Mouse (Mus musculus): ENCODE data around the gene Gm49325. TPM values are rescaled to one million over a fixed set of nuclear protein-coding genes. Genes with fewer than 3 reads are reported as not detected.

The Gm49325 gene
- polyA plus RNA-seq, 1 experiment from 2014 or later: 8.4 TPM

GRCm38 (mm10) chr10:77616166-77616565 lies 10.2 kb downstream of the Gm49325 start:
- no peaks in the 10 kb centered on the region for H3K9me3 ChIP-seq (ENCODE audit: low read length)
- 0 out of 2 replicates have a peak overlapping the region, but pooled peaks have one; percentile 22 for H3K27ac ChIP-seq (ENCODE audit: low read depth)

GRCm38 (mm10) chr10:77616926-77617325 lies 10.9 kb downstream of the Gm49325 start:
- Histone ChIP-seq H3K4me3 (ENCODE audit: low read depth, low read length) (no peak overlapping the region), H3K4me2 (ENCODE audit: low read depth, low read length) (no peak overlapping the region), H3K4me1 (ENCODE audit: insufficient read depth) (peaks cover 18% of the 10 kb centered on the region), H3K36me3 (replicated peaks; ENCODE audit: insufficient read depth, low read length) (peaks cover 41% of the 10 kb centered on the region), H3K9ac (replicated peaks) (no peak overlapping the region), H3K27ac (ENCODE audit: low read depth) (0 out of 2 replicates have a peak overlapping the region, but pooled peaks have one; percentile 42), H3K9me3 (ENCODE audit: low read length) (no peaks in the 10 kb centered on the region), H3K27me3 (ENCODE audit: insufficient read depth, low read length) (no peaks in the 10 kb centered on the region)
- WGBS (ENCODE audit: insufficient replicate concordance): 69% methylated on average over 7 of the region's 7 CpGs
- ATAC-seq (peak; percentile 55), DNase-seq (no peak)
- TF ChIP-seq CTCF (IDR thresholded peaks at IDR 0.05; ENCODE audit: low read depth) (no peak), EP300 (IDR thresholded peaks at IDR 0.05; ENCODE audit: low read depth) (no peak)

More at GRCm38 (mm10) chr10:77616166-77616565, 10.2 kb downstream of the Gm49325 start:
- no peak for ATAC-seq
- Histone ChIP-seq H3K36me3 (replicated peaks; ENCODE audit: insufficient read depth, low read length) (peaks cover 48% of the 10 kb centered on the region), H3K27me3 (ENCODE audit: insufficient read depth, low read length) (no peaks in the 10 kb centered on the region), H3K4me2 (ENCODE audit: low read depth, low read length) (no peak overlapping the region), H3K4me3 (ENCODE audit: low read depth, low read length) (no peak overlapping the region), H3K9ac (replicated peaks) (no peak overlapping the region), H3K4me1 (ENCODE audit: insufficient read depth) (peaks cover 13% of the 10 kb centered on the region)
- TF ChIP-seq EP300 (IDR thresholded peaks at IDR 0.05; ENCODE audit: low read depth) (no peak), CTCF (IDR thresholded peaks at IDR 0.05; ENCODE audit: low read depth) (peak; percentile 24)
- 94% methylated on average over 9 of the region's 9 CpGs for WGBS (ENCODE audit: insufficient replicate concordance)
- DNase-seq: no peak

GRCm38 (mm10) chr10:77621546-77621945 lies 15.5 kb downstream of the Gm49325 start:
- ATAC-seq (no peak), DNase-seq (no peak)
- Histone ChIP-seq H3K27me3 (ENCODE audit: insufficient read depth, low read length) (no peaks in the 10 kb centered on the region), H3K9me3 (ENCODE audit: low read length) (no peaks in the 10 kb centered on the region), H3K4me2 (ENCODE audit: low read depth, low read length) (peak overlapping the region; percentile 82), H3K4me3 (ENCODE audit: low read depth, low read length) (peak overlapping the region; percentile 67), H3K36me3 (replicated peaks; ENCODE audit: insufficient read depth, low read length) (peaks cover 4% of the 10 kb centered on the region), H3K4me1 (ENCODE audit: insufficient read depth) (peaks cover 38% of the 10 kb centered on the region), H3K27ac (ENCODE audit: low read depth) (peak overlapping the region; percentile 90), H3K9ac (replicated peaks) (peak overlapping the region; percentile 82)
- TF ChIP-seq CTCF (IDR thresholded peaks at IDR 0.05; ENCODE audit: low read depth) (no peak), EP300 (IDR thresholded peaks at IDR 0.05; ENCODE audit: low read depth) (no peak)
- WGBS (ENCODE audit: insufficient replicate concordance): 68% methylated on average over 8 of the region's 8 CpGs

DNA sequence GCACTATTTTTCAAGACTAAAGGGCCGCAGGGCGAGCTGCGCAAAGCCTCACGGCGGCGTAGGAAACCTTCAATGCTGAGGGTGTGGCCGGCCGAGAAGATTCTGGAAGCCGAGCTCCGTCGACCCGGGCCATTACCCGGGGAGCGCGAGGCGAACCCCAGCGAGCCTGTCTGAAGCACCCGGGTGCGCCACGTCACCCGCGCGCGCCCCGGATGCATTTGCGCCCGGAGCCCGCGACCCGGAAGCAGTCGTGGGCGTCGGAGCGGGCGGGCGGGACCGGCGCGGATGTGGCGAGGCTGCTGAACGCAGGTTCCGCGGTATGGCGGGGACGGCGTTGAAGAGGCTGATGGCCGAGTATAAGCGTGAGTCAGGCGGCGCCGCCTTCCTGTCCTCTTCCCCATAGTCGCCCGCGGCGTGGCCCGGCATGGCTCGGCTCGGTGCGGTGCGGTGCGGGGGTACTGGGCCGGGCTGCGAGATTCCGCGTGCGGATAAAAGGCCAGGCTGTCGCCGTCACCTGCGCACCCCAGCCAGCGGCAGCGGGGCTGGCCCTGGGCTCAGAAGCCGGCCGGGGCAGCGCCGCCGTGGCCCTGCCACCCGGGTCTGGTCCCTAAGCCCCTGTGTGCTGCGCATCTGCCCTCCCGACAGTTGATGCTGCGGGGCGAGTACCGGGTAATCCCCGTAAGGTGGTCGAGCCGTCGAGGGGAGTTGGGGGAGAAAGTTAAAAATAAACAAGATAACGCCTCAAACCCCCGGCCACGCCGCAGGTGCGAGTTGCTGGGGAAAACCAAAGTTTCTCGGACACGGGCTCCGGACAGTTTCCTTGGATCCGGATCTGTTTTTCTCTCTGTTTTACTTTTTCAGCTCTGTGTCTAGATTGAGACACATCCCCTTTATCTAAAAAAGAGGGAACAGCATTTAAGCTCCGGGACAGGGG lies 16.3 kb downstream of the Gm49325 start, which contains the start of gene Ube2g2:
Gene Ube2g2 (plus strand): TSS at position 221 of the 934 bp plus-strand sequence.
- Histone ChIP-seq H3K9ac (replicated peaks) (peak within 1 kb of the TSS; percentile 82), H3K9me3 (ENCODE audit: low read length) (no peaks in the 10 kb centered on the region), H3K27me3 (ENCODE audit: insufficient read depth, low read length) (no peaks in the 10 kb centered on the region), H3K4me1 (ENCODE audit: insufficient read depth) (peaks cover 42% of the 10 kb centered on the region), H3K27ac (ENCODE audit: low read depth) (peak within 1 kb of the TSS; percentile 90), H3K36me3 (replicated peaks; ENCODE audit: insufficient read depth, low read length) (peaks cover 2% of the 10 kb centered on the region; the same call in 1 of the 2 replicates), H3K4me3 (ENCODE audit: low read depth, low read length) (peak within 1 kb of the TSS; percentile 67), H3K4me2 (ENCODE audit: low read depth, low read length) (peak within 1 kb of the TSS; percentile 82)
- DNase-seq (peak; percentile 96), ATAC-seq (peak; percentile 88)
- no peak for TF ChIP-seq CTCF (IDR thresholded peaks at IDR 0.05; ENCODE audit: low read depth)
- TF ChIP-seq EP300 (IDR thresholded peaks at IDR 0.05; ENCODE audit: low read depth): peak; percentile 42; the same call in 1 of the 2 replicates
- WGBS (ENCODE audit: insufficient replicate concordance): under 1% methylated on average over 86 of the region's 96 CpGs

DNA sequence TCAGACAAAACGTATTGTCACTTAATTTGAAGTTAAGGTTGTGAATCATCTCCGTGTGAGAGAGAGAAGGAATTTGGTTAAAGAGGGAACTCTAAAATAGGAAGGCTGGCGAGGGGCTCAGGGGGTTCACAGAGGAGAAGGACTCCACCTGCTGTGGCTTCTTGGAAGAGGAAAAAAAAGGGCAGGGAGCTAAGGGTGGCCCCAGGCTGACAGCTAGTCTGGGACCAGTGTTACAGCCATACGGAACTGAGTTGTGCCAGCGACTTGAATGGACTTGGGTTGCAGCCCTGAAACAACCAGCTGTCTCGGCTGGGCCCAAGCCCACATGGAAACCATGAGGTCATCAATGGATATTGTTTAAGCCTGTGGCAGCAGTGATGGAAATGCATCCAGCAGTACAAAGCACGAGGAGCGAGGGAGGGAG lies 17.1 kb downstream of the Gm49325 start:
- TF ChIP-seq EP300 (IDR thresholded peaks at IDR 0.05; ENCODE audit: low read depth) (no peak), CTCF (IDR thresholded peaks at IDR 0.05; ENCODE audit: low read depth) (0 out of 2 replicates have a peak, but pooled peaks have one; percentile 14)
- WGBS (ENCODE audit: insufficient replicate concordance): 10% methylated on average over 8 of the region's 8 CpGs
- H3K27me3 ChIP-seq (ENCODE audit: insufficient read depth, low read length): no peaks in the 10 kb centered on the region
- peak overlapping the region; percentile 67 for H3K4me3 ChIP-seq (ENCODE audit: low read depth, low read length)
- H3K9me3 ChIP-seq (ENCODE audit: low read length): no peaks in the 10 kb centered on the region
- peaks cover 41% of the 10 kb centered on the region for H3K4me1 ChIP-seq (ENCODE audit: insufficient read depth)
- peak overlapping the region; percentile 82 for H3K9ac ChIP-seq (replicated peaks)
- H3K4me2 ChIP-seq (ENCODE audit: low read depth, low read length): peak overlapping the region; percentile 82
- H3K27ac ChIP-seq (ENCODE audit: low read depth): peak overlapping the region; percentile 90
- ATAC-seq (no peak), DNase-seq (peak; percentile 45)
- peaks cover 2% of the 10 kb centered on the region; the same call in 1 of the 2 replicates for H3K36me3 ChIP-seq (replicated peaks; ENCODE audit: insufficient read depth, low read length)
